Mouse (Mus musculus): Measurements from ENCODE around the gene H2-T22. TPM values are rescaled to one million over a fixed set of nuclear protein-coding genes. Genes with fewer than 3 reads are reported as not detected.
"Not testable (repeated sequence)": the region's sequence is repeated elsewhere in the genome, so short reads cannot be mapped to it uniquely, and the experiment has no call there.

H2-T22 gene
- total RNA-seq (2021) = 10 to 100 TPM; 13.9 to 15.2 TPM
- long read RNA-seq, partial matches to known transcripts = 3 of 7 reads
- long read RNA-seq, other reads (novel, unspliced or antisense) = 1 of 7 reads

DNA sequence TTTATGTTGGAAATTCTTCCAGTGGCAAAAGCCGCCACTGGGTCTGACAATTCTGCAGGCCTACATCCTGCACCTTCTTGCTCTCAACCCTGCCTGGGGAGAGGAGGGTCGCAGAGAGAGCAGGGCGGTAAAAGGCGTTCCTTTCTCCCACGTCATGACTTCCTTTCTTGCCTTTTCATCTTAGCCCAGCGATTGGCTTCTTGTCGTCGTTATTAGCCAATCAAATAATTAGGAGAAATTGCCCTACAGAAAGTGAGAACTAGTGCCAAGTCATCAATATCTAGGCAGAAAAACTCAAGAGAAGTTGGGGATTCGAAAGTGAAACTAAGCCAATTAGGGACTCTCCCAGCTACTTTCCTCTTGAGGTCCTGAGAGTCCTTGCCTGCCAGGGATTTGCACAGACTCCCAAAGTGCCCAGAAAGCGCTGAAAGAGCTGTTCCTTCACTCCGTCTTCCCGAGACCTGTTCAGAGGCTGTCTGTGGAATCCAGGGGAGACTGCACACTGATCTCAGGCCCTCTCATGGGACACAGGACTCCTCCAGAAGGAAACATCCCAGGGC lies at the start of gene H2-T22, which contains the start of gene Gm6034:
TSS of gene H2-T22 (minus strand) at position 138 of the 560 bp plus-strand sequence.
TSS of gene Gm6034 (plus strand) at position 352 of the 560 bp plus-strand sequence.
- peak; percentile 72 to 88 for DNase-seq (ENCODE audit: low spot score in 2 of 2)

DNA sequence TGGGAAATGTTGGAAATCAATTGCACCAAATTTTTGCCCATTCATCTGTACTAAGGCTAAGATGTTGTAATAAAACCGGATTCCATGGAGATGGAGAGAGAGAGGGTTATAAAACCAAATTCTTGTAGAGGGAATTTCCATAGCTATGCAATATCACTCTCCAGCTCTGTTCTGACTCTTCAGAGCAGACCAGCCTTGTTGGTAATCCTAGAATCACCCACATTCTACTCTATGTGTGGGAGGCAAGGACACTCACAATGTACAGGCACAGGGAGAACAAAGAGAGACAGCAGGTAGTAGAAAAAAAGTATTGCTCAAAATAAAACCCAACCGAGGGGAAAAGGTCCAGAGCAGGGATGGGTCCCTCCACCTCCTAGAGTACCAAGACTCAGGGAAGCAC lies 49.4 kb upstream of the H2-T22 start:
- not testable (repeated sequence) for DNase-seq (ENCODE audit: low spot score in 2 of 2)

DNA sequence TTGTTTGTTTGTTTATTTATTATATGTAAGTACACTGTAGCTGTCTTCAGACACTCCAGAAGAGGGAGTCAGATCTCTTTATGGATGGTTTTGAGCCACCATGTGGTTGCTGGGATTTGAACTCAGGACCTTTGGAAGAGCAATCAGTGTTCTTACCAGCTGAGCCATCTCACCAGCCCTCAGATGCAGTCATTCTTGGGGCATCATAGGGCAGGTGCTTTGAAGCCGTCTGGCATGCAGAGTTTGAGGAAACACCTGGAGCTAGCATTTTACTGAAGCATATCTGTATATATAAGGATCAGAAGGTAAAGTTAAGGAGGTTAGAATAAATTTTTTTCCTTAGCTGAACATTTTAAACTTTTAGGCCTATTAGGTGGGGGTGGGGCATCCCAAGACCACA lies 43.4 kb upstream of the H2-T22 start:
- DNase-seq (ENCODE audit: low spot score in 2 of 2) = not testable (repeated sequence)

DNA sequence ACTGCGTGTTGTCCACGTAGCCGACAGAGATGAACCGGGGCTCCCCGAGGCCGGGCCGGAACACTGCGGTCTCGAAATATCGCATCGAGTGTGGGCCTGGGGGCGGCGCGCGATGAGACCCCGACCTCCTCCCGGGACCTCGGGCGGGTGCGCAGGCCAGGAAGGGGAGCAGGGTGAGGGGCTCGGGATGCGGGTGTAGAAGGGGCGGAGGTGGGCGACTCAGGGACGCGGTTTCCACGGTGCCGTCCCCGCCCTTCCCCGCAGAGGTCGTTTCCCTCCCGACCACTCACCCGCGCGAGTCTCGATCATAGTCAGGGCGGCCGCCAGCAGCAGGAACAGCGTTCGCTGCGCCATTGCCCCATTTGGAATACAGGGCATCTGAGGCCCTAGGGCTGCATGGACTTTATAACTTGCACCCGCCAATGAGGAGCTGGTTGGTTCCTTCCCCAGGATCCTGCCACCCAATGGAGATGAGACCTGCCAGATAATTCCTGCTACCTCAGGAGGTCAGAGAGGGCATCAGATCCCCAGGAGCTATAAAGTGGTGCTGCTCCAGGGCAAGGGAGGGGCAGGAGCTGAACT lies 41.4 kb upstream of the H2-T22 start:
- no peak for DNase-seq (ENCODE audit: low spot score in 2 of 2)

DNA sequence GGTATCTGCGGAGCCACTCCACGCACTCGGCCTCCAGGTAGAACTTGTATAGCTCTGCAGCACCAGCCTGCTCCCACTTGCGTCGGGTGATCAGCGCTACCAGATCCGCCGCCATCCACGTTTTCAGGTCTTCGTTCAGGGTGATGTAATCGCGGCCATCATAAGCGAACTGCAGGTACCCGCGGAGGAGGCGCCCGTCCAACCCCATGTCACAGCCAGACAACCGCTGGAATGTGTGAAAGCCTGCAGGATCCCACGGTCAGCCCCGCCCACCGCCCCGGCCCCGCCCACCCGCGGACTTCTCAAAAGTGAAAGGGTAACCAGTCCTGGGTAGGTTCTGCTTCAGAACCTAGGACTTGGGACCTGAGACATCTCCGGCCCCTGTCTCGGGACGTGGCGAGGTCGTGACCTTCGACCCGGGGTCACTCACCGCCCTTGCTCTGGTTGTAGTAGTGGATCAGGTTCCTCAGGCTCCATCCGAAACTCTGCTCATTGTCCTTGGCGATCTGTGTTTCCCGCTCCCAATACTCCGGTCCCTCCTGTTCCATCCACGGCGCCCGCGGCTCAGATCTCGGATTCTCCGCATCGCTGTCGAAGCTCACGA lies 40.8 kb upstream of the H2-T22 start:
- no peak for DNase-seq (ENCODE audit: low spot score in 2 of 2)

DNA sequence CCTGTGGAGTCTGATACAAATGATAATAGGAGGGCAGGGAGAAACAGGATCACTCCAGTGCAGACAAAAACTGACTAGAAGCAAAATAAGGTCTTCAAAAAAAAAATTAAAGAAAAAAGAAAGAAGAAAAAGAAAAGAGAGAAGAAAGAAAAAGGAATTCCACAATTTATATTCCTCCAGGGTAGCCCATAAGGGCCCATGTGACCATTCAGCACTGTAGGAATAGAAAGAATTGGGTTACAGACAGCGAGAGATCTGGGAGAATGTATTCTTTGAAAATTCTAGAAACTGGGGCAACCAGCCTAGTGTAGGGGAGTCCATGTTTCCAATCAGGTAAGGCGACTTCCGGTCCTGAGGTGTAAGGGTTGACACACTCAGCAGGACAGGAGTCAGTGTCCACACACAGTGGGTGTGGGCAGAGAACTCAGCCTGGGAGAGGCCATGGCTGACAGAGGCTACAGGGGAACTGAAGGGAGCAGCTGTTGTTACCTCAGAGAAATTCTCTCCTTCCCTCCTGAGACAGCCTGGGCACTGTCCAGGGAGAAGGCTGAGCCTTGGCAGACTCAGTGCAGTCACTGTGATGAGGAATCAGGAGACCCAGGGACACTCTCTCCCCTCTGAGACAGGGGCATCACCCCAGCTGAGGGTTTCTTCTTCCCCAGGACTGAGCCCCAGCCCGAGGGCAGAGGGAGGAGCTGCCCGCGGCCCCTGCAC lies 40.1 kb upstream of the H2-T22 start:
- DNase-seq (ENCODE audit: low spot score in 2 of 2) = not testable (repeated sequence)

DNA sequence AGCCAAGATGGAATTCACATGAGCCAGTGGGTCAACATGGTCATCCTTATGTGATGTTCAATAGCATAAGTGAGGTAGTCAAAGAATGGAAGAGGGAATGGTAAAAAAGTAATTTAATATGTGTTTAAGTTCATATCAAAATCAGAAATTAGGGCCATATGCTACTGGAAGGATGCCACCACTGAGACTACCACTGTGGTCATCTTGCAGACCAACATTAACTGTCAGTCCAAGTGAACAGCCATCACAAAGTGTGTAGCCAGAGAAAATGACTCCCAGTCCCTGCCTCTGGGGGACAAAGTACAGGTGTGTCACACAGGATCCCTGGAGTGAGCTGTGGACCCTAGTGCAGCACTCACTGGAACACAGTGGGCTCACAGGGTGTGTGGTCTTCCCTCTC lies 39.4 kb upstream of the H2-T22 start:
- not testable (repeated sequence) for DNase-seq (ENCODE audit: low spot score in 2 of 2)

DNA sequence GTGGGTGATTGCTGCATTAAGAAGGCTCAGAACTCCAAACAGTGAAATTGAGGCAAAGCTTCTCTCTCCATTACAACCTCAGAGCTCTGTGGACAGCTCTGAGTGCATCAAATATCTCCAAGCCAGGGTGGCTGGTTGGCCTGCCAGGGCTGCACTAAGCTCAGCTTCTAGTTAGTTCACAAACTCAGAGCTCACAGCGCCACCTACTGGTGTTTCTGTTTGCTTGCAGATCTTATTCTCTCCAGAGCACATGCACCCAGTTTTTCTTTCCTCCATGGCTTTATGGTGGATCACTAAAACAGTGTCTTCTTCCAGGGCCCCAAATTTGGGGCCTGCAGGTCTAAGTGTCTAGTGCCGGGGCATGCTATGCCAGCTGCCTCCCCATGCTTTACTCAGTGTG lies 18.3 kb upstream of the H2-T22 start:
- DNase-seq (ENCODE audit: low spot score in 2 of 2) = peak; percentile 80 to 91

DNA sequence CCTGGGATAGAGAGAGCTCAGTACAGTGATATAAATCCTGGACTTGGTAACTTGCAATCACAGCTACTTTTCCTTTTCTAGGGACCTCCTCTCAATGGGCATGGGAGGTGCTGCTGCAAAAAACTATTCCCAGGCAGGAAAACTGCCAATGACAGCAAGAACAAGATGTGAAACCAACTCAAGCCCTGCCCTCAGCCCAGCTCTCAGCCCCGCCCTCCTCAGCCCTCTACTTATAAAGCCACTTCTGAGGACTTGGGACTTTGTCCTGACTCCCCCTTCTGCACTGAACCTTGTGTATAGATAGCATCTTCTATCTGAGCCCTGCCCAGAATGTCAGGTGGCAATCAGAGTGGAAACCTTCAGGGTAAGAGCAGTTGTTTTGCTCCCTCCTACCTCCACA lies 15.8 kb upstream of the H2-T22 start, which contains the start of gene Gm11127:
TSS of gene Gm11127 (minus strand) at position 10 of the 400 bp plus-strand sequence.
- not testable (repeated sequence) for DNase-seq (ENCODE audit: low spot score in 2 of 2)

DNA sequence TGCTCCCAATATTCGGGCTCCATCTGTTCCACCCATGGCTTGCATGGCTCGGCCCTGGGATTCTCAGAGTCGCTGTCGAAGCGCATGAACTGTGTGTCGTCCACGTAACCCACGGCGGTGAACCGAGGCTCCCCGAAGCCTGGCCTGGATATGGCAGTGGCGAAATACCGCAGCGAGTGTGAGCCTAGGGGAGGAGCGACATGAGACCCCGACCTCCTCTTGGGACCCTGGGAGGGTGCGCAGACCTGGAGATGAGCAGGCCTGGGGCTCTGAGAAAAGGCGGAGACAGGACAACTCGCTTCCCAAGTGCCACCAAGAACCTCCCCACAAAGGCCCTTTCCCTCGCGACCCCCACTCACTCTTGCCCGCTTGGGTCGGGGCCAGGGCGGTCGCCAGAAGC lies 15.4 kb upstream of the H2-T22 start:
- DNase-seq (ENCODE audit: low spot score in 2 of 2) = not testable (repeated sequence)

DNA sequence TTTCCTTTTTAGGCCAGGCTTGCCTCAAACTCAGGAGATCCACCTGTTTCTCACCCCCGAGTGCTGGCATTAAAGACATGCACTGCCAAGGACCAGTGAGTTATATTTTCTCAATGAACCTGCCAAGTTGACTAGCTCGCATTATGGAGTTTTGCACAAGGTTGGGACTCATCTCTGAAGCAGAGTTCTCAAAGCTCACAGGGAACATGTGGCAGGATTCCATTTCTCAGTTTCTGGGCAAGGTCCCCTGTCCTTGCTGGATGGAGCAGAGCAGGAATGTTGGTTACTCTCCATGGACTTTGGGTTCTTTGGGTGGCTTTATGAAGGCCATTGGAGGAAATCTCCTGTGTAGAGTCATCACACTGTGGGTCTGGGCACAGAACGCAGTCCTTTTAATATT lies 739 bp upstream of the H2-T22 start:
- no peak for DNase-seq (ENCODE audit: low spot score in 2 of 2)

DNA sequence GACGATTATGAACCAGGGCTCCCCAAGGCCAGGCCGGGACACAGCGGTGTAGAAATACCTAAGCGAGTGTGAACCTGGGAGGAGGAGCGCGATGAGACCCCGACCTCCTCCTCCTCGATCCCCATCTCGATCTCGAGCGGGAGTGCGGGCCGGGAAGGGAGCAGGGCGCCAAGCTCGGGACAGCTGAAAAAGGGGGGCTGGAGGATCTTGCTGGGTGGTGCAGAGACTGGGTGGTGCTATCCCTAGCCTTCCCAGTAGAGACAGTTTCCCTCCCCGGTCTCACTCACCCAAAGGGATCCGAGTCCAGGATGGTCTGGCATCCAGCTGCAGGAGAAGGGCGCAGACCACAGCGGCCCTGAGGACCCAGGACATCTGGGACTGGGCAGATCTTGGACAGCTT lies 492 bp downstream of the H2-T22 start:
- DNase-seq (ENCODE audit: low spot score in 2 of 2) = not testable (repeated sequence)

DNA sequence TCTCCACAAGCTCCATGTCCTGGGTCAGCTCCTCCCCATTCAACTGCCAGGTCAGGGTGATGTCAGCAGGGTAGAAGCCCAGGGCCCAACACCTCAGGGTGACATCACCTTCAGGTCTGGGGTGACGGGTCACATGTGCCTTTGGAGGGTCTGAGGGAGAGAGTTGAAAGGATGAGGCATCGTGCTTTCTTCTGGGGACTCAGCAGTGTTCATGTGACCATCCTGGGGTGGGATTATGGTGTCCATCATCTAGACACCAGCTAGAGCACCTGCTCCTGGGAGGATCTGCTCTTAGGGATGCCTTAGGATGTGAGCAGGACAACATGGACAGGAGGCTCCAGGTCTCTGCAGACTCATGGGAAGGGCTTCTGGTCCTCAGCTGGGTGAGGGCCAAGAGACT lies 1.9 kb downstream of the H2-T22 start:
- not testable (repeated sequence) for DNase-seq (ENCODE audit: low spot score in 2 of 2)

DNA sequence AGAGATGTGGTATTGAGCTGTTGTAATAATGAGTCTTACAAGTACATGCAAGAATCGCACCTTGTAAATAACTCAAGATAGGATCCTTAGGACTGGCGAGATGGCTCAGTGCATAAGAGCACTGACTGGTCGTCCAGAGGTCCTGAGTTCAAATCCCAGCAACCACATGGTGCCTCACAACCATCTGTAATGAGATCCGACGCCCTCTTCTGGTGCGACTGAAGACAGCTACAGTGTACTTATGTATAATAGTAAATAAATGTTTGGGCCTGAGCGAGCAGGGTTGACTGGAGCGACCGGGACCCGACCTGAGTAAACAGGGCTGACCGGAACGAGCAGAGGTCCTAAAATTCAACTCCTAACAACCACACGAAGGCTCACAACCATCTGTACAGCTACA lies 6.4 kb downstream of the H2-T22 start:
- not testable (repeated sequence) for DNase-seq (ENCODE audit: low spot score in 2 of 2)

DNA sequence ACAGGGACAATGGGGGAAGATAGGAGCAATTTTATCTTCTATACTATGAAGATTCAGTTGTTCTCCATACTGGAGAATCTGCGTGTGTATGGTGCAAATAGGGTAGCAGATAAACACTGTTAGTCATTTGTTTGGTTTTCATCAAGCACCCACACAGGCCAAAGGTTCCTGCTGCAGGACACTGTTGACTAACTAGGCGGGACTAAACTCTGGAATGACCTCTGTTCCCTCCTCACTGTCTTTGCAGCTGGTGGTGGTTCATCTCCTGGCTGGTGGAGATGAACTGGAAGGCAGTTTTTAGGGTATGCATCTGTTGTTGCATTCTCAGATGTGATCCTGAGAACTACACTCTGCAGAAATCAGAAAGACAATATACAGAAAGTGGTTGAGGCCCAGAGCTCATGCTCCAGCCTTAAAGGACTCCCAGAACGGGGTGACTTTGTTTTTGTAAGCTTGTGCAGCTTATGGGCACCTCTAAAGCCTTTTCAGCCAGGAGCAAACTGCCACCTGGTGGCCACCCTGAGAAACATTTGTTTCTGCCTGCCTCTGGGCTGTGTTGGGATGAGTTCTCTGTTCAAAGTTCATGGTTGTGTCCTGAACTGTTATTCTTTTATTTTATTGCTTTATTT lies 7.4 kb downstream of the H2-T22 start:
- peak in 1 of 2 experiments; percentile 77 for DNase-seq (ENCODE audit: low spot score in 2 of 2)

DNA sequence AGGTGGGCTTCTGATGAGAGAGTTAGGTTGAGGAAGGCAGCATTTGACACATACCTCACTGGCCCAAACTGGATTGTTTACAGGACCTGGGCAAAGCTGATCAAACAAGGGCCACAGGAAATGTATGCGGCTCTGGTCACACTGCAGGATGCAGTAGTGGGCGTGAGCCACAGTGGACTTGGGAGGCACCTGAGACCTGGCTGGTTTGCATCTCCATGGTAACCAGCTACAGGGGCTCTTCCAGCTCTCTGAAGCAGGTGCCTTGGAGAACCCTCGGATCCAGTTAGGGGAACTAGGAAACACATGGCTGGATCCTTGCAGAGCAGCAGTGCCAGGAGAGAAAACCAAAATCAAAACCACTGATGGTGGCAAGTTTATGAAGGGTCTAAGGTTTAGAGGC lies 8.0 kb downstream of the H2-T22 start:
- not testable (repeated sequence) for DNase-seq (ENCODE audit: low spot score in 2 of 2)

DNA sequence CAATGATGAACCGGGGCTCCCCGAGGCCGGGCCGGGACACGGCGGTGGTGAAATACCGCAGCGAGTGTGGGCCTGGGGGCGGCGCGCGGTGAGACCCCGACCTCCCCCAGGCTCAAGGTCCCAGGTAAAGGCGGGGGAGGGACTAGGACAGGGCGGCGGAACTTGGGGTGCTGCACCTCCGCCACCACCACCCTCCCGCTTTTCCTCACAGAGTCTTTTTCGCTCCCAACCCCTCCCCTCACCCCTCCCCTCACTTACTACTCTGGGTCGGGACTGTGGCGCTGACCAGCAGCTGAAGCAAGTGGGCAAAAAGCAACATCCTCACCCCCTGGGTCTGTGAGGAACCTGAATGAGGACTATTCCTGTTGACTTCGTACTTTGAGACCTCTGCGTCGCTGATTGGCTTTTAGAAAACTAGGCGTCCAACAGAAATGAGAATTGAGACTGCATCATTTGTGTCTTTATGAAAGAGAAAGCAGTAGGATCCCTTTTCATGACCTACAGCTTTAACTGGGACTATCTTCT lies 10.1 kb downstream of the H2-T22 start, which contains the start of gene H2-T23:
TSS of gene H2-T23 (minus strand) at position 505 of the 525 bp plus-strand sequence.
- peak in 1 of 2 experiments; percentile 44 for DNase-seq (ENCODE audit: low spot score in 2 of 2)

DNA sequence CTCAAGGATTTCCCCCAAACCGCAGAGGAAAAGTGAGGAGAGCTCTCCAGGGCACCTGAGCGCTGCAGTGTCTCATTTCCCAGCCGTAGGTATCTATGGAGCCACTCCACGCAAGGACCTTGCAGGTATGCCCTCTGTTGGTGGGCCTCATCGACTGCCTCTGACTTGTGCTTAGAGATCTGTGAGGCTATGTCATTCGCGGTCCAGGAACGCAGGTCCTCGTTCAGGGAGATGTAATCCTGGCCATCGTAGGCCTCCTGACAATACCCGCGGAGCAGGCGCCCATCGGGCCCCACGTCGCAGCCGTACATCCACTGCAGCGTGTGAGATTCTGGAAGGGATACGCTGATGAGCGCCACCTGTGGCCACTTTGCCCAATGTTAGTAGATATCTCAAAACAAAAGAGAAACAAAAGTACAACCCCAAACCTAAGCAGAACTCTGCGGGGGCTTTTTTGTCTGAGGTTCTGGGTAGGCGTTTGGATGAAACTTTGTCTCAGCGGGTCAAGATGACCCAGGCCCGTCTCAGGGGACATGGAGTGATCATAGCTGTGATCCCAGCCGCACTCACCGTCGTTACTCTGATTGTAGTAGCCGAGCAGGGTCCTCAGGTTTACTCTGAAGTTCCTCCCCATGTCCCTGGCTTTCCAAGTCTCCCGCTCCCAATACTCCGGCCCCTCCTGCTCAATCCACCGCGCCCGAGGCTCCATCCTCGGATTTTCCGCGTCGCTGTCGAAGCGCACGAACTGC lies 10.8 kb downstream of the H2-T22 start:
- DNase-seq (ENCODE audit: low spot score in 2 of 2) = peak in 1 of 2 experiments; percentile 62

DNA sequence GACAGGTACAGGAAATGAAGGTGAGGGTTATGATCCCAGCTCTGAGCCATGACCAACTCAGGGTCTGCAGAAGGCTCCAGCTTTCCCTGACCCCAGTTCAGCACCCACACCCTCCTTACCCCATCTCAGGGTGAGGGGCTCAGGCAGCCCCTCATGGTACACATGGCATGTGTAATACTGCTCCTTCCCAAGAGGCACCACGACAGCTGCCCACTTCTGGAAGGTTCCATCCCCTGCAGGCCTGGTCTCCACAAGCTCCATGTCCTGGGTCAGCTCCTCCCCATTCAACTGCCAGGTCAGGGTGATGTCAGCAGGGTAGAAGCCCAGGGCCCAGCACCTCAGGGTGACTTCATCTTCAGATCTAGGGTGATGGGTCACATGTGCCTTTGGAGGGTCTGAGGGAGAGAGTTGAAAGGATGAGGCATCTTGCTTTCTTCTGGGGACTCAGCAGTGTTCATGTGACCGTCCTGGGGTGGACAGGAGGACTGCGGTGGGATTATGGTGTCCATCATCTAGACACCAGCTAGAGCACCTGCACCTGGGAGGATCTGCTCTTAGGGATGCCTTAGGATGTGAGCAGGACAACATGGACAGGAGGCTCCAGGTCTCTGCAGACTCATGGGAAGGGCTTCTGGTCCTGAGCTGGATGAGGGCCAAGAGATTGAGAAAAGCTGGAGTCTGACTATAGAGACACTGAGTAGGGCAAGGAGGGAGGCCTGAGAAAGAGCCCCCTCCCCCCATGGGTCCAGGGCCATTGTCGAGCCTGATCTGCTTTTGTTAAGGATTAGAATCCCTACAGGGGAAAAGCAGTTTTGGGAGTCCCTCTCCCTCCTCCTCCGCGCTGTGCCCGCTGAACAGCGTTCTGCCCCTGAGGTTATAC lies 11.6 kb downstream of the H2-T22 start:
- DNase-seq (ENCODE audit: low spot score in 2 of 2) = not testable (repeated sequence)

Measured in layer of hippocampus, adult 18-20 months (tissue).